Mouse (Mus musculus): ENCODE measurements around the gene Itga10.
"Not testable (repeated sequence)": the region's sequence is repeated elsewhere in the genome, so short reads cannot be mapped to it uniquely, and the experiment has no call there.

The Itga10 gene

DNA sequence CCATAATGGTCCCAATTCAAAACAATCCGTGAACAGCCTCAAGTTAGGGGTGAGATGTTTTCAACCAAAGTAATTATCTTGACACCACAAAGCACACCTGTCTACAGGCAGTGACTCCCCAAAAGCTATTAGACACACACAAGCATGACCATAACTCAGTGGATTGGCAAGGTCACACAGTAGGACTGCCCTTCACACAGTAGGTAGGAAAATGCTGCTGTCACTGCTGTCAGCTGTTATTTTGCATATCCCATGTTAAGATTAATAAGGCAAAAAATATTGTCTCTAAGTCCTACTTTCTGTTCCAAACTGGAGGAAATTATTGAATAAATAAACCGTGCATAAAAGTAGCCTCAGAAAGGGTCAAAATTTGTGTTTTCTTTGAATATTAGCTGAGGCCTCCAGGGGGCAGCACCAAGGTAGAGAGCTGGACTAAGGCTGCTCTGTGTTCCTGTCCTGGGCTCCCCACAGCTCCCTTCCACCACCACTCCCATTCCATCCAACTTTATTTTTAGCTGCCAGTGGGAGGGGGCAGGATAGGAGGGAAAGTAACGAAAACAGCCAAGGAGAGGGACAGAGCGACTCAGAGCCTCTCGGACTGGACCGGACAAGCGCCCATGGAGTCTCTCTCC, at the start of gene Itga10:
Gene Itga10 (plus strand): TSS at position 567 of the 632 bp plus-strand sequence.
- peak; percentile 41 for DNase-seq

DNA sequence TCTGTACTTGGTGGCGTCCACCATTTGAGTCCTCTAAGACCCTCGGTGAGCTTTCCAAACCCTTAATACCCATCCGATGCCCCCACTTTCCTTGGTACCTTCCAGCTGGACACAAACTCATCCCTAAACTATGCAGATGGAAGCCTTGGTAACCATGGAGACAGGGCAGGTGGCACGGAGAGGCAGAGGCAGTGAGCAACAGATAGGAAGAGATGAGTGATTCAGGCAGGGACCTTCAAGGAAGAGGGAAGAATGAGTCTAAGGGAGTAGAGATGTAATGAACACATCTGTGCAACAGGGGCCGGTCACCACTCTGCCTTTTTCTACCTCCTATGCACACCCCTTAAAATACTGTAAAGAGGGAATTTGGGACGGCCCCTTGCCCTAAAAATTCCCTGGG, 49.7 kb upstream of the Itga10 start:
- DNase-seq = peak; percentile 76

DNA sequence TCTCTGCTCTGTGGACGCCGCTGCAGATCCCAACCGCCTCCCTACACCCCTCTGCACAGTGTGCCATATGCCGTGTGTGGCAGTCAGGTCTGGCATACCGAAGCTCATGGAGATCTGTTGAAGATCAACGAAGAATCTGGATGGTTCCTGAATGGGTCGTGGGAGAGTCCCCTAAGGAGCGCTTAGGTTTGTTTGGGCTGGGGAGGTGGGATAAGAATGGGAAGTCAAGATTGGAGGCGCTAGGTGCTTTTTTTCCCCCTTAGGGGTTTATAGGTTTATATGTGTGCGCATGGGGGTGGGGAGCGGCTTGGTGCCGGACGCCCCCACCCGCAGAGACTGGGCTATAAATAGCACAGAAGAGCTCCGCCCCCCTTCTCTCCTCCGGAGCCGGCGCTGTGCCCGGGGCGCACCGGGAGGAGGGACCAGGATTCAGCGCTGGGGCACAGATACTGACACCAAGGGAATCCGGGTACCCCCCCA, 49.1 kb upstream of the Itga10 start, which contains the start of gene Ankrd34a:
Gene Ankrd34a (plus strand): TSS at position 409 of the 480 bp plus-strand sequence.
- peak; percentile 93 for DNase-seq

DNA sequence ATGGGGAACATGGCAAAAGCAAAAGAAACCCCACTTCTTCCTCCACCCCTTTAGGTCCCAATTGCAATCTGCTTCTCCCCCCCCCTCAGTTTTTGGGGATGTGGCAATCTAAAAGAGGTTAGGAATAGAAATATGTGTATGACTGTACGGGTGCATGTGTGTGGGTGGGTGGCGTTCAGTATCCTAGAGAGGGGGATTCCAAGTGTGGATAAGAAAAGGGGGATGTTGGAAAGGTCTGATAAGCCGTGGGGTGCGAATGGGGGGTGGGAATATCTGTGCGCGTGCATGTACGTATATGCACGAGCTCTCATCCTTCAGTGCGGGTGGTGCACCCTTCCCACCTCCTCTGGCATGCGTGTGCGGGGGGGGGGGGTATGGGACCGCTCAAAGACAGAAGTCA, 48.5 kb upstream of the Itga10 start:
- peak; percentile 75 for DNase-seq

DNA sequence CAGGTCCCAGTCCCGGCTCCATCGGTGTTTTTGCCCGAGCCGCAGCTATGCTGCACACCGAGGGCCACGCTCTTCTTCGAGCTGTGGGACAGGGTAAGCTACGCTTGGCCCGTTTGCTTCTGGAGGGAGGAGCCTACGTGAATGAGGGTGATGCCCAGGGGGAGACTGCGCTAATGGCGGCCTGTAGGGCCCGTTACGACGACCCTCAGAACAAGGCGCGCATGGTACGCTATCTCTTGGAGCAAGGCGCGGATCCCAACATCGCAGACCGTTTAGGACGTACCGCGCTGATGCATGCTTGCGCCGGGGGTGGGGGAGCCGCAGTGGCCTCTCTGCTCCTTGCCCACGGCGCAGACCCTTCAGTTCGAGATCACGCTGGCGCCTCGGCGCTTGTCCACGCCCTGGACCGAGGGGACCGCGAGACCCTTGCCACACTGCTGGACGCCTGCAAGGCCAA, 47.9 kb upstream of the Itga10 start:
- peak; percentile 76 for DNase-seq

DNA sequence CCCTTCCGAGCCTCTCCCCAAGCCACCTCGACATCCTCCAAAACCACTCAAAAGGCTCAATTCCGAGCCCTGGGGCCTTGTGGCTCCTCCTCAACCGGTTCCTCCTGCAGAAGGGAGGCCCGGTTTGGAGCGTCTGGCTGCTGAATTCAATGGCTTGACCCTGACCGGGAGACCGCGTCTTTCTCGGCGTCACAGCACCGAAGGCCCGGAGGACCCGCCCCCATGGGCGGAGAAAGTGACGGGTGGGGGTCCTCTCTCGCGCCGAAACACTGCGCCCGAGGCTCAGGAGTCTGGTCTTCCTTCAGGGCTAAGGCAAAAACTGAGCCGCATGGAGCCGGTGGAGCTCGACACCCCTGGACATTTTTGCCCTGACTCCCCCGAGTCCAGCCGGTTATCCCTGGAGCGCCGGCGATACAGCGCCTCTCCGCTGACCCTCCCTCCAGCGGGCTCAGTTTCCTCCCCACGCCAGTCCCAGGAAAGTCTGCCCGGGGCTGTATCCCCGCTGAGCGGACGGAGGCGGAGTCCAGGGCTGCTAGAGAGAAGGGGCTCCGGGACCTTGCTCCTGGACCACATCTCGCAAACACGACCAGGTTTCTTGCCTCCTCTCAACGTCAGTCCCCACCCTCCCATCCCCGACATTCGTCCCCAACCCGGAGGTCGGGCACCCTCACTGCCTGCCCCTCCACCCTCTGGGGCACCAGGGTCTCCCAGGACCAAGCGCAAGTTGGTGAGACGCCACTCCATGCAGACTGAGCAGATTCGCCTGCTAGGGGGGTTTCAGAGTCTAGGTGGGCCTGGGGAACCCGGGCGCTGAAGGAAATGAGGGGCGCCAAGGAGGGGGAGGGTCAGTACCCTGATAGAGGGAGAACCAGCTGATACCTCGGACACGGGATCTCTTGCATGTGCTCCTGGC, 47.0 kb upstream of the Itga10 start:
- peak; percentile 77 for DNase-seq

DNA sequence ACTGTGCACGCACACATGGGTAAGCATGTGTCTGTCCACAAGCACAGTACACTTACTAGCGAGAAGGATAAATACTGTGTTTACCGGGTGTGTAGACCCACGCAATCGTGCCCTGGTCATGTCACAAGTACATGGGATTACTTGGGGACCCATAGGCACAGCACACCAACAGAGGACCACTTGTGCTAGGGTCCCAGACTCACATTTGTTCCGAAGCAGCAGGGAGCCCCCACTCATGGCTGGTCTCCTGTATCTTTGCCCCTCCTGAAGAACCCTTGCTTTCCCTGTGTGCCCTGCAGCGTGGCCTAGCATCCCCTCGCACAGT, 46.4 kb upstream of the Itga10 start:
- no peak for DNase-seq

DNA sequence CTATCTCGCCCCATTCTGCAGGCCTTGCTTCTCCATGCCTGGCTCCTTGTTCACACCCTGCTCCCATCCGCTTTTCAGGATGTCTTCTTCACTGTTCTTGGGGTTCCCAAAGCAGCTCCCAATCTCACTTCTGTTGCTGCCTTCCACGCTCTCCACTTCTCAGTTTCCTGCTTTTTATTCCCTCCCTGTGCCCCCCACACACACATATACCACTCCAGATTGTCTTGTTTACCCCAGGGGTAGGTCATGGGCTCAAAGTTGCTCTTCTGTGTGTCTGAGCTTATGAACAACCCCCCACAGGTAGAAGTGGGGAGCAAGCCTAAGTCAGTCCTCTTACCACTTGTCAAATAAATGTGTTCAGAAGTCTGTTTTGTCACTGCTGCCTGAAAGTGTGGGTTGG, 46.0 kb upstream of the Itga10 start:
- no peak for DNase-seq

DNA sequence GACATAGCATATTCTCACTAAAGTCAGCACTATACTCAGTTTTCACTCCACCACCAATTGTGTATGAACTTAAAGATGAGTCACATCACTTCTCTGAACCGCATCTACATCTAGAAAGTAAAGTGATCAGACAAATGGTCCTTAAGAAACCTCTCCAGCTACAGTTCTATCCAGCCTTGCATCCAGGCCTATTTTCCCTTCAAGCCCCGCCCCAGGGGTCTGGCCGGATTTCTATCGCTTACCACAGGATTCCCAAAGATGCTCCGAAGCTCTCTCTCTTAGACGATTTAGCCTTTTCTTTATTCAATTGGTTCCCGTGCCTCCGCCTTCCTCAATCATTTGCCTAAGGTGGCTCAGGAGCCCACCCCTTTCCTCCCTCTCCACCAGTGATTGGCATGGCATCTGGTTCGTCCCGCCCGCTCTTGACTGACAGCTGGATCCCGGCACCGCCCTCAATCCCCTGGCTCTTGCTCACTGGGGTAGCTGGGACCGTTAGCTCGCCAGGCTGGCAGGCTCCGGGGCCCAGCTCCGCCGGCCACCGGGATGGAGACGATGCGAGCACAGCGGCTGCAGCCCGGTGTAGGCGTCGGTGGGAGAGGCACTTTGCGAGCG, 44.6 kb upstream of the Itga10 start, which contains the start of gene Lix1l:
Gene Lix1l (plus strand): TSS at position 511 of the 612 bp plus-strand sequence.
- peak; percentile 96 for DNase-seq

DNA sequence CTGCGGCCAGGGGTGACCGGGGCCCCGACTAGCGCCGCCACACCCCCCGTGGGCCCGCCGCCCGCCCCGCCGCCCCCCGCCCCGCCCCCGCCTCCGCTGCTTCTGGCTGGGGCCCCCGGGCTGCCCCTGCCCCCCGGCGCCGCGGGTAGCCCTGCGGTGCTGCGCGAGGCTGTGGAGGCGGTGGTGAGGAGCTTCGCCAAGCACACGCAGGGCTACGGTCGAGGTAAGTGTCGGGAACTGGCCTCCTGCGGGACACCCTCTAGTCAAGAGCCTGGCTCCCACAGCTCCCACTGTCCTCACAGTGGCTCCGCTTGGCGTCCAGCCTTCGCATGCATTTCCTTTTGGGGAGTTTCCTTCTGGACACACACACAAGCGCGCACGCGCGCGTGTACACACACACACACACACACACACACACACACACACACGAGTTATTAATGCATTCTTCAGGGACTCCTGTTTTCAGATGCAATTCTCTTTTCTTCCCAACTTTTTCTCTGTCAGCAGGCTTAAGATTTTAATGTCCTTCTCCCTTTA, 44.1 kb upstream of the Itga10 start:
- DNase-seq = peak; percentile 84

DNA sequence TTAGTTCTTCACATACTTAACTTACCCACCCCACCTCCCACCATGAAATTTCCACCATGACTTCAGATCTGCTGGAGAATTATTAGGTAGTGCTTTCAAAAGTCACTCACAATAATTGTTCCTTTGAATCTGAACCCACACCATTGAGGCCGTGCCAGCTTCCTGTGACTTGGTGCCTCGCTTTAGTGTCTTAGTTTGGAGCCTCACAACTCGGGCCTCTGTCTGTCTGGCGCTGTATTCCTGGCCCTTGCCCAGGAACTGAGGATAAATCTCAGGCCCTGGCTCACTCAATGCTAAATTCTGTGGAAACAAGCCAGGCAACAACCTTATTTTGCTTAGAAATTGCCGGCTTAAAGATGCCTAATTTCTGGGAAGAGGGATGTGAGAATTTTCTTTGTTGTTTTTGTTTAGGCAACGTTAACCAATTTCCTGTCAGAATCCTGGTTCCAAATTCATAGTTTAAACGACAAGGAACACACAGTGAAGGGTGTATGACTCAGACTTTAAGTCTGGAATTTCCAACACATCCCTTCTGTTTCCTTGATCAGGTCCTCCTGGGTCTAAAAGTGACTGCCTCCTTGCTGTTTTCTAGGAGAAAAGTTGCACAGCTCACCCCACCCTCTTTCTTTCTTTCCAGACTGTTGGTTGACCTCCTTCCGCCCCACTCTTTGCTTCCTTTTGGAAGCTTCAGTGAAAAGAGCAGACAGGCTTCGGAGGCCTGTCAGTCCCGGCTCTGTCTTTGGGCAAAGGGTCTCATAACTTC, 43.3 kb upstream of the Itga10 start:
- DNase-seq = peak; percentile 63

DNA sequence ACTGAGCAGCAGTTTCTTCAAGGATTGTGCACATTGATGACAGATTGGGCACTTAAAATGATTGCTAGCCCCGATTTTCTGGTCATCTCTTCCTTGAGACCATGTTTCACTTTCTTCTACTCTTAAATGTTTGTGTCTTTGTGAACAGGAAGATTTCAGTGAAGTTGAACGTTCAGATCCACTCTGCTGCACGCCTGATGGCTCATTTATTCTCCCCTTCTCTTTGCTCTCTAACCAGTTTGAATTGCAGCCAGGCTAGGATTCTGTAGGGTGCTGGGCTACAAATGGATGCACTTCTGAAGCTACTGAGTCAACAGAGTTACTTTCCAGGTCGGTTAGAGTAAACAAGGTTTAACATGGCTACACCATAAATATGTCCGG, 42.7 kb upstream of the Itga10 start:
- DNase-seq = no peak

DNA sequence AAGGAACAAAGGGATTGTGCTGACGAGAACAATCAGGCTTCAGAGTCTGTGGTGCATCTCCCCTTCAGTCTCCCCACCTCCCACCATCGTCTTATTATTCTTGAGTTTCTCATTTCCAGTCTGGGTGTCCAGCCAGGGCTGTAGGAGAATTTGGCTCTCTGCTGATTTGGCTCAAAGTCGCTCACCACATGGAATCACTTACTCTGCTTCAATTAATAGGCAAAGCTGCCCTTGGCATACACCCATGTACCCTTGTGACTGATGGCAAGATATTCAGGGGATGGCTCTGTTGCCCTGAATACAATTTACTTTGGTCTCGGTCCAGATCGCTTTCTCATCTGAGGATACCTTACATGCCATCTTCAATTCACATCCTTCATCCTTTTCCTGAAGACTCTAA, 42.1 kb upstream of the Itga10 start:
- peak; percentile 74 for DNase-seq

DNA sequence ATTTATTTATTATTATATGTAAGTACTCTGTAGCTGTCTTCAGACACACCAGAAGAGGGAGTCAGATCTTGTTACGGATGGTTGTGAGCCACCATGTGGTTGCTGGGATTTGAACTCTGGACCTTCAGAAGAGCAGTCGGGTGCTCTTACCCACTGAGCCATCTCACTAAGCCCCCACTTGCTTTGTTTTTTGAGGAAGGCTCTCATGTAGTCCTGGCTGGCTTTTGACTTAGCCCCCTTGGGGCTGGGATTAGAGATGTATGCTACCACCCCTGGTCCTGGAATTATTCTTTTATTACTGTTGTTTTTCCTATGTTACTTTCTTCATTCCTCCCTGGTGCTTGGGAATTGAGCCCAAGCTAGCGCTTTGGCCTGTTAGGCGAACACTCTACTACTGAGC, 39.4 kb upstream of the Itga10 start:
- DNase-seq = not testable (repeated sequence)

DNA sequence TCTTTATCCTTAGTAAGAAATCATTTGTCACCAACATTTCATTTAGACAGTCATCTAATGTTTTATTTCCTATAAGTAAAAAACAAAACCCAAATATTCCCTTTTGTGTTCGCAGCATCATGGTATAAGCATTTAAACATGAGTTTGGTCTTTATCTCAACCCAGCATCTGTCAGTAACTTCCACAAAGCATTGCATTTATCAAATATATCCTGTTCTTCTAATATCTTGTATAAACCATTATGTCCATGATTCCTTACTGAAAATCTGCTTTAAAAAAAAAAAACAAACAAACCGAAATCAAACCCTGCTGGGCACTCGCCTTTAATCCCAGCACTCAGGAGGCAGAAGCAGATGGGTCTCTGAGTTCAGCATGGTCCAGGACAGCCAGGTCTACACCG, 38.8 kb upstream of the Itga10 start:
- no peak for DNase-seq

DNA sequence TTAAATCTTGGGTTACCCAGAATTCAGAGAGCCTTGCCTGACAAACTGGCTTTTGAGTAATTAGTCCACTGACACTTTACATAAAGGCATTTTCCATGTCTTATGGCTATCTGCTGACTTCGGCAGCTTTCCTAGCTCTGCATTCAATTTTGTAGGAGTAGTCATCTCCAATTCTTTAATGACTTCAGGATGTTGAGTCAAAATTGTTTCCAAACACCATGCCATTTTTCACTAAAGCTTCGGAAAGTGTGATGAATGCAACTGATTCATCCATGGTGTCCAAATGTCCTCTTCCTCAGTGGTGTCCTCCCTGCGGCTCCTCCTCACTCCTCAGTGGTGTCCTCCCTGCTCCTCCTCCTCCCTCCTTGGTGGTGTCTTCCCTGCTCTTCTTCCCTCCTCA, 27.4 kb upstream of the Itga10 start:
- no peak for DNase-seq

DNA sequence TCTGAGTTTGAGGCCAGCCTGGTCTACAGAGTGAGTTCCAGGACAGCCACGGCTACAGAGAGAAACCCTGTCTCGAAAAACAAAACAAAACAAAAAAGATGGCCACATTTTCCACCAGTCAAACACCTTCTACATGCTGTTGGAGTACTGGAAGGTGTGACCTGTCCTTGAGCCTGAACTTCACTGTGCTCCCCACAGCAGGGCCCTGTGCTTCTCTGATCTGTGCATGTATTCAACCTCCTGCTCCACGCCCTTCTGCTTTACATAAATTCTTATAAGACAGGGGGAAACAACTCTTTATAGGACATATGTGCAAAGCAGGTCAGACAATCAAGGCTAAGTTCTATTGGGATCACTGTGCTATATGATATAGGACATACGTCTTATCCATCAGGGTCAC, 22.2 kb upstream of the Itga10 start:
- no peak for DNase-seq

DNA sequence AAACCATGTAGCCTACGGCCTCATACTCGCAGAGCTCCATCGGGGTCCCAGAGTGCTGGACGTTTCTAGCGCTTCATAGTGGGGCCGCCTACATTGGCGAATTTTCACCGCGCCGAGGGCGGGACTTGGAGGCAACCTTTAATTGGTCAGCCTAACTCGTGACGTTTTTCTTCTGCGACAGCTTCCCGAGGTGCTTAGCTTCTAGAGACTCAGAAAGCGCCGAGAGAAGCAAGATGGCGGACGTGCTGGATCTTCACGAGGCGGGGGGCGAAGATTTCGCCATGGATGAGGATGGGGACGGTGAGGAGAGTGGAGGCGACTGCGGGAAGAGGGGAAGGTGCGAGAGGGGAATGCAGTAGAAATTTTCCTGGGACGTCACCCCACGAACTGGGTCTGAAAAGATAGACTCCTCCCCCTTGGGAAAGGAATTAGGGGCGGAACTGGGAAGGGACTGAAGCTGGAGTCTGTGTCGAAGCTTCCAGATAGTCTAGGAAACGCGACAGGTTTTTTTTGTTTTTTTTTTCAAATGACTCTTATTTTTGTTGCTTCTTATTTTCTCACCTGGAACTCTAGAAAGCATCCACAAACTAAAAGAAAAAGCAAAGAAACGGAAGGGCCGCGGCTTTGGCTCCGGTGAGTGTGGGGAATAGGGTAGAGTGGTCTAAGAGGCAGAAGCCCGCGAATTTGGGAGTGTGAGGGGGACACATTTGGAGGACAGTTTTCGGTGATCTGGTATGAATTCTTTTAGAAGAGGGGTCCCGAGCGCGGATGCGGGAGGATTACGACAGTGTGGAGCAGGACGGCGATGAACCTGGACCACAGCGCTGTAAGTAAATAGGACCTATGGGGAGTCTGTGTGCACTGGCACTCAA, 15.4 kb upstream of the Itga10 start, which contains the start of gene Rbm8a:
Gene Rbm8a (plus strand): TSS at position 205 of the 872 bp plus-strand sequence.
- DNase-seq = peak; percentile 97

DNA sequence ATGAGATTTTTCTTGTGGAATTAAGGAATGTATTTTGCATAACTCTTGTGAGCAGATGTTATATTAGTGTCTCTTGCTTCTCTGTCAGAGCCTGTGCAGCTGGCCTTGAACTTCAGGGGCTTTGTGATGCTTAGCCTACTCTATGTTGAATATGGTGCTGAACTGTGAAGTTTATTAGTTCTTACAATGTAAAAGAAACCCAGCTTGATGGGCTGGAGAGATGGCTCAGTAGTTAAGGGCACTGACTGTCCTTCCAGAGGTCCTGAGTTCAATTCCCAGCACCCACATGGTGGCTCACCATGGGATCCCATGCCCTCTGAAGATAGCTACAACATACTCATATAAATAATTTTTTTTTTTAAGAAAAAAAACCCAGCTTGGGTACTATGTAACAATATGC, 13.3 kb upstream of the Itga10 start:
- DNase-seq = no peak

DNA sequence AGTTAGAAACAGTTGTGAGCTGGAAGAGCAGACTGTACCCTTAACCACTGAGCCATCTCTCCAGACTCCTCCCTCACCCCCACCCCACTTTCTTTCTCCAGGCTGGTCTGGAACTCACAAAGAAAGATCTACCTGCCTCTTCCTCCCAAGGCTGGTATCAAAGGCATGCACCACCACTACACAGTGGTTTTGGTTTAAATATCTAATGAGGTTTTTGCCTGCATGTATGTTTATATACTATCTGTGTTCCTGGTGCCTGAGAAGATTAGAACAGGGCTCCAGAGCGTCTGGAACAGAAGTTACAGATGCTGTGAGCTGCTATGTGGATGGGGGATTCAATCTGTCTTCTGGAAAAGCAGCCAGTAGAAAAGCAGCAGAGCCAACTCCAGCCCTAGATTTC, 11.4 kb upstream of the Itga10 start:
- DNase-seq = no peak
